Mouse (Mus musculus) heart, postnatal 10 days (tissue): ENCODE data around the gene Ap1s3. TPM values are rescaled to one million over a fixed set of nuclear protein-coding genes. Genes with fewer than 3 reads are reported as not detected.

ENCODE experiments used
- DNase-seq, 2 experiments: peaks; one replicate each; pipeline ENCODE4 v3.0.0; 2021
- intact Hi-C: fragments of 180-260 bp; cut with DNase I; formaldehyde crosslinking; loops from one replicate; pipeline ENCODE4 v1.15.1; 2025
- total RNA-seq, 2 experiments: library from RNA; stranded (reverse); gene quantifications; 2 replicates each; pipeline ENCODE4 v1.2.3; 2021

Gene Ap1s3
- 1 to 10 TPM in 1 of 2 experiments, under 1 TPM in 1; 0.87 to 1.1 TPM for total RNA-seq

DNA sequence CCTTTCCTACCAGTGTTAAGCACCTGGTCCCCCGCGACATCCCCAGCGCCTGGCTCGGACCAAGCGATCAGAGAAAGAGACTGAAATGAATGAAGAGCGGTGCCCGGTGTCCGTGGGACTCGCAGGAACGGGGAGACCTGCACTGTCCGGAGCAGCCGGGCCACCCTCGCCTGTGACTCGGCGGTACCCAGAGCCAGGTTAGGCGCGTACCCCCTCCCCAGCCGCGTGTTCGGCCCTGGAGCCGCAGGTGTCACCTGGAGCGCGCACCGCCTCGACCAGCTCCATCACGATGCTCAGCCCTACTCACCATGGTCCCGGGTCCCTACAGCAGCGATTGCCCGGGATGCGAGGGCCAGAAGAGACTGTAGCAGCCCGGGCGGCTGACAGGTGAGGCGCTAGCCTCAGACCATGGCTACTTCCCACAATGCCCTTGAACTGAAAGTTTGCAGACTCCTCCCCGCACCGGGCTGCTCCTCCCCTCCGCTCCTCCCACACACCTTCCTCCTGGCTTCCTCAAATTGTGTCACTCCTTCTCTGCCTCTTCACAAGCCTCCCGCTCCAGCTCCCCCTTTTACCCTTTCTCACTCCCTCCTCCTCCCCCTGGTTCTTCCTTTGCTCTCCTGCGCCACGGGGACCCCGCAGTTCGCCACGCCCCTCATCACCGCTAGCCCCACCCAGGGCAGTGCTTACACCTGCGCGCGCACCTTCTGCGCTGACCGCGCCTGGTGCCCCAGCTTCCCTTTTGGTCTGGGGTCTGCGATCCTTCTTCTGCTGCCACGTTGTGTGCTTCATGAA is at the start of gene Ap1s3:
Gene Ap1s3 (minus strand): TSS at position 430 of the 795 bp plus-strand sequence.
- intact Hi-C loops: no loop called here
- DNase-seq: peak; percentile 7 to 32

DNA sequence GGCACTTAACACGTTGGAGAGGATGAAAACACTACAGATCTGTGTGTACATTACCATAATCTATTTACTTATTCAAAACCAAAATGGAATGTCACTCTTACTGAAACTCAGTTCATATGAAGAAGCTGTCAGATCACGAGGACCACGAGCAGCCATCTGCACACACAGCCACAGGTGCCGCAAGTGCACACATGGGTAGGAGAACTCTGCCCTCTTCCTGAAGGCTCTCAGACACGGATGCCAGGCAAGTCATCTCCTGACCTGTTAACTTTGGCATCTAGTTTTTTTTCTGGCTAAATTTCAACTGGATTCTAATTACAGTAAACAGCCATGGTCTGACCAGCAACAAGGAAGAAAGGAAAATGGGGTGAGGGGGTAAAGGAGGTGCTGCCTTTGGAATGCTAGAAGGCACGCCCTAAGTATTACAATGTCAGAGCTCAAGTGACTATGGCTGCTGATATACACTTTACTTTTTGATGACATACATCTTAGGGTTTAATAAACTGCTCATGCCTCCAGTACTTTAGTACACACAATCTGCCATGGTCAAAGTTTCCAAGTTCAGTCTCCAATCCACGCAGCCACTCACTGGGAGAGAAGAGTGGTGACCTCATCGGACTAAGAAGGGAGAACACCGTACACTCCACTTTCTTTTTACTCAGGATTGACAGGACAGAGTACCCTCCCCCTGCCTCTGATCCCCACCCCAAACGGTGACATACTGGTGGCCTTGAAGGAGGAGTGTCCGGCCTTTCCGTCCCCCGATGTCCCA is 42.6 kb upstream of the Ap1s3 start:
- no peak for DNase-seq
- intact Hi-C loops: loop anchor here (5.0 kb wide), 1 partner anchor 48 kb away; no protein-coding TSS in a partner anchor

DNA sequence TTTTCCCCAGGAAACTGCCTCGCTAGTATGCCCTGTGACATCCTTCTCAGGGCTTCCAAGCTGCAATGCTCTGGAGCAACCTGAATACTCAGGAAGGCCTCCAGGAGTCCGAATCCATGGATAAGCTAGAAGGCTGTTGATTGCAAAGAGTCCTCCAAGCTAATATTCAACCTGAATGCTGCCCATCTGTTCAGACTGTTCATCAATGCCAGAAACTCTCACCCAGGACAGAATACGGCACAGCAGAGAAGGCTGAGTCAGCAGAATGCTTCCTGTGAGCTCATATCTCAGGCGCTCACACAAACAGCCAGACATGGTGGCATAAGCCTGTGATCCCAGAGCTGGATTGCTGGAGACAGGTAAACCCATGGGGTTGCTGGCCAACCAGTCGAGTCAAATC is 41.3 kb upstream of the Ap1s3 start:
- DNase-seq: no peak
- intact Hi-C loops: loop anchor here (5.0 kb wide), 1 partner anchor 49 kb away; no protein-coding TSS in a partner anchor

DNA sequence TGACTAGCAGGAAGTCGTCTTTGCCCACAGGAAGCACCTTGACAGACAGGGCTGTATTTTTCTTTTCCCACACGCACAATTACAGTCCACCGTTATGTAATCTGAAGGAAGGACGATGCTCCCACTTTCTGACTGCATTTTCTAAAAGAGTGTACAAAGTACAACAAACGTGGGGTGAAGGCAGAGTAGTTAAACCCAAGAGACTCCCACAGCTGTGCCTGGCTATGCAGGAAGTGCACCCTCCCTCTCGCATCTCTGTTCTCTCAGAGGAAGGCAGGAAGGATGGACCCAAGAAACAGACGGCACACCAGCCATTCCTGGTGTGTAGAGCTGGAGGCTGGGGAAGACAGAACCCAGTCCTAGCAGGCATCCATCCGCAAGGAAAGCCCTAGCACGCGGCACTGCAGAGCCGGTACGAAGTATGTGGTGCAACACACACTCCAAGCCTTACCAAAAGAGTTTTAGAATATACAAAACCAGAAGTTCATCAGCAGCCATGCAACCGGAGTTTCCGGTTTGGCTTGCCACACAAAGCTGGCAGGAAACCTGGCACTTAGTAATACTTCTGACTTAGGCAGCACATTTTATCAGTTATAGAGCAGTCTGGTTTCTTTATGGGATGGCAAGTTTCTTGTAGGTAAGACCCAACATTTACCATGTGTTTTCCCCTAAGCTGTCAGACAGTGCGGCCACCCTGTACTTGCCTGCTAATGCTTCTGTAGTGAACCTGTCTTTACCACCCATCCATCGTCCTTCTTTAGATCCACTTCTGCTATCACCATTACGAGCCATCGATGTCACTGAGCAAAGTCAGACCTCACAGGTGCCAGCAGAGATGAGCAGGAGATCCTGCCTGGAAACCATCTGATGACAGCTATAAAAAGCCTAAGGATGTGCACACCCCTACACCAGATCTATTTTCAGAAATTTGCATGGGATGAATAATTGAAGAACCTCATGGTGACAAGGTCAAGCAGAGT is 39.7 kb upstream of the Ap1s3 start:
- DNase-seq: peak; percentile 18 to 22
- intact Hi-C loops: loop anchor here (5.0 kb wide), 1 partner anchor 51 kb away; no protein-coding TSS in a partner anchor

DNA sequence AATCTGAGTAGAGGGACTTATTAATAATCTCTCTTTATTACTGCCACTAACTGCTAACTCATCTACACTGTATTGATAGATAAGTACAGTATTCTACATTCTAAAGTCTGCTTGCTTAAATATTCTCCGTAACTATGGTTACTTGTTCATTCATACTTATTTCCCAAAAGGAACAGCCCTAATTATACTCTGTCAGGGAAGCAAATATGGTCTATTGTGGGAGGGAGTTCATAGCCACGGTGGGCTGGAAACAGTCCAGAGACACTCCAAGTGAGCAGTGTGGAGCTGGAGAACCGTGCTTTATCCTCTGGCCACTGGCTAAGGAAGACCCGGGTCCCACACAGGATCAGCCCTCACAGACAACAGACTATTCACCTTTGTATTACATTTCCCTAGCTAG is 38.9 kb upstream of the Ap1s3 start:
- no peak for DNase-seq
- intact Hi-C loops: loop anchor here (5.0 kb wide), 1 partner anchor 52 kb away; no protein-coding TSS in a partner anchor

DNA sequence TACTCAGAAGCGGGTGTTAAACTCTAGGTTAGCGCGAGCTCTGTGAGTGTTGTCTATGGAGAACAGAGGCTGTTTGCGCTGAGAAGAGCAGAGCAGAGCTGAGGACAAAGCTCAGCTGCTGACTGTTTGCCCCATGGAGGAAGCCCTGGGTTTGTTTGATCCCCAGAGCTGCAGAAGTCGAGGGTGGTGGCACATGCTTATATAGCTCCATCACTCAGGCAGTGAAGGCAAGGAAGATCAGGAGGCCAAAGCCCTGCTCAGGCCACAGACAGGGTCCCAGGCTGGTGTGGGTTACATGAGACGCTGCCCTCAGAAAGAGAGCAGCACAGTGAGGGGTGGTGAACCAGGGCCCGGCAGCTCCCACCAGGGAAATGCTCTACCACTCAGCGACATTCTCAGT is 38.4 kb upstream of the Ap1s3 start:
- DNase-seq: no peak
- intact Hi-C loops: loop anchor here (5.0 kb wide), 1 partner anchor 52 kb away; no protein-coding TSS in a partner anchor

DNA sequence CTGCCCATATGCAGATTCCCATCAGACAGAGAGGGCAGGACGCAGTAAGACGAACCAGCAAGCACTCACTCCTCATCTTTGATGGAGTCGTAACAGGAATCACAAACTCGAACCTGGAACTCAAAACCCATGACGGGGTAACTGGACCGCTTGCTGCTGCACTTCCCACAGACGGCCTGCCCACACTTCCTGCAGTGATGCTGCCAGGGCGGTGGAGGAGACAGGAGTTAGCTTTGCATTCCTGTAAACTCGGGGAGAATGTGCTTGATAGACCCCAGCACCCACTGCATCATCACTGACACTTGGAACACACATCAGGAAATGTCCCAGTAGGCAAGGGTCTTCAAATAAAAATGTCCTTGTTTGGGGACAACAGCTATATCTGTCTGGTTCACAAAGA is 35.6 kb upstream of the Ap1s3 start:
- intact Hi-C loops: no loop called here
- DNase-seq: no peak

DNA sequence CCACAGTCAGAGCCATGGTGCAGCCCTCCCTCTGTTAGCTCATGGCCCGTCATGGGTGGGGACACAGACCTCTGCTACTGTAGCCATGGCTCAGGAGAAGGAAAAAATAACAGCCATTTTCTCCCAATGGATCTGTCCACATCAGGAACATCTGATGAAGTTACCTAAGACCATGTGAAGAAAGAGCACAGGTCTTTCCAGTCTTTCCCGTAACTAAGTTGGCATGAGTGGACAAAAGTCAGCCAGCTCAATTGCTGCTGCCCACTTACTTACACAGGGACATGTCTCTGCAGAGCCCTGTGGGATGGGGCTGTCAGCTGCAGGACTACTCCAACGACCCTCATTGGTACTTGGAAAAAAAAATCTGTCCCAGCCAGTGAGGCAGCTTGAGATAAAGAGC is 34.9 kb upstream of the Ap1s3 start:
- intact Hi-C loops: no loop called here
- no peak for DNase-seq

DNA sequence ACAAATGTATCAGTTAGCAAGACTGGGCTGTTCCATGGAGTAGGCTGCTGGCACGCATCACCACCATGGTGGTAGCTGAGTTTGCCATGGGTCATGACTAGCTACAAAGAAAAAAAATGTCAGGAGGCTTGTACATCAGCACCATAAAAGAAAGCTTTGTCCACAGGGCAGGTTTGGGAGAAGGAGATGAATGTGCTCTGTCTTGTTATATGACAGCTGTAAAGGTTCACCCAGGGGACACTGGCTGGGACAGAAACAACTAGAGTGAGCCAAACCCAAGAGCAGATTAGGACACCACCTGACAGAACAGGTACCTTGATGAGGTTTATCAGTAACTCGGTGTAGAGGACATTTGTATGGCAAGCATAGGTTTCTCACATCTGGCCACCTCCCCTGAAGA is 32.9 kb upstream of the Ap1s3 start:
- DNase-seq: no peak
- intact Hi-C loops: no loop called here

DNA sequence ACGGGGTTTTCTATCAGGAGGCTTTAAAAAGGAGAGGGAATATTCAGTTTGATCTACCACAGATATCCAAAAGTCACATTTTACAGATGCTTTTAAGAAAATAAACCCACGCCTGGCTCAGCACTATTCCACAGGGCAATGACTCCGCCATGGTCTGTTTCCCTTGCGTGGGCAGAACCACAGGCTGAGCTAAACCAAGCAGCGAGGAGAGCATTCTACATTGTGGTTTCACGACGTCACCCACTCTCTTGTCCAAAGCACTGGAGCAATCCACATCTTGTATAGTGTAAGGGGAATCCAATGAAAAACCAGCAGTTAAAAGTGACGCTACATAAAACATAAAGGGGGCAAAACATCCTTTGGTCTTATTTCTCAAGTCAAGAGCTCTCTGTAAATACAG is 31.7 kb upstream of the Ap1s3 start:
- no peak for DNase-seq
- intact Hi-C loops: no loop called here

DNA sequence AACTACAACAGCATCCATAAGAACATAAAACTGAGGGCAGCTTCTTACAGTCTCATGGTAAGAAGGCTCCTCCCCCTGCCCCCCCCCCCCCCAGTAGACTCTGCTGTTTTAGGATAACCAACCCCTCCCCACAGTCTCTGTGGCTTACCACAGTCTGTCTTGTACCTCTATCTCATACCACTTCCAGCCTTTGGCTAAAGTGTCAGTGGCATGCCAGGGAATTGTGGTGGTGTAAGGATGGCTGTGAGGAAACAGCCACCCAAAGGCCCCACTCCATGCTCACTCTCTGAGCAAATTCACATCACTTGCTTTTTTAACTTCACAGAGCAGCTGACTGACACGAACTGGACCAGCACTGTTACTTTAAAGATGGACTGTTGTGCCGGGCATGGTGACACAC is 26.7 kb upstream of the Ap1s3 start:
- intact Hi-C loops: no loop called here
- DNase-seq: no peak

DNA sequence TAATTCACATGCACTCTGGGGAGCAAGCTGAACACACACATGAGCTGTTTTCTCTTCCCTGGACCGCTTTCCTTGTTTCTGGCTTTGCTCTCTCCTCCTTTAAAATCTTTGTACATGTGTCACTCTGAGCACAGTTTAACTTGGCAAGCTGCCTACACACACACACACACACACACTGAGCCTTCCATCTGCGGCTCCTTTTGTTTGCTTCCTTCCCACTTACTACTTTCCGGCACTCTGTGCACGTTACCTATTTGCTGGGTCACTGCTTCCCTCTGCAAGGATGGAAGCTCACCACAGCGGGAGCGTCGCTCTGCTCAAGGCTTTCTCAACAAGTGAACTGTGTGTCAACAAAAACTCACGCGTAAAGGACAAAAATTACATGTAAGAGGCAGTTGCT is 25.6 kb upstream of the Ap1s3 start:
- peak; percentile 14 to 38 for DNase-seq
- intact Hi-C loops: no loop called here

DNA sequence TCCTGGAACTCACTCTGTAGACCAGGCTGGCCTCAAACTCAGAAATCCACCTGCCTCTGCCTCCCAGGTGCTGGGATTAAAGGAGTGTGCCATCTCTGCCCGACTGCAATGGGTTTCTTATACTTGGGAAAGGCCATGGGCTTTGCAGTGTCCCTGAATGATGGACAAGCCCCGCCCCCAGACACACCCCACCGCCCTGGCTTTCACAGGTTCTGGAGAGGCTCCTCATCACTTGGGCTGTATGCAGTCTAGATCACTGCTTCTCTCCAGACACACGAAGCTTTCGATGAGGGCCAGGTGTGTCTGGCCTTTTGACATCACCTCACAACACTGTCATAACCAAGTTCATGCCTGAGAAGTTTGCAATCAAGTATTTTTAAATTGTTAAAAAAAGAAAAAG is 25.2 kb upstream of the Ap1s3 start:
- intact Hi-C loops: no loop called here
- no peak for DNase-seq

DNA sequence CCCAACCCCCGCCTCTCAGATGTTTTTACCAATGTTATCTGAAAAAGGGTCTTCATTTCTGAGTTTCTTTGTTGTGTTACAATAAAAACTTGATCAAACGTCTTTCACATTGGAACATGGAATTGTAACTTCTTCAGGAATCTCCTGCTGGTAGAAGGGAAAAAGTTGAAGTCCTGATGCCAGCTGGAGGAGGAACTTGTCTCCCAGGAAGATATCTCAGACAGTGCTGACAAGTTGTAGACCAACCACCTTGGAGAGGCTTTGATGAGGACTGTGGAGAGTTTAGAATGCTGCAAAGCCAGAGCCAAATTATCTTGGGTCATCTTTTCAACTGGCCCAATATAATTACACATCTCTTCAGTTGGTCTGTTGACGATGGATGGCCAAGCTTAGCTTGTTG is 20.7 kb upstream of the Ap1s3 start:
- DNase-seq: no peak
- intact Hi-C loops: no loop called here

DNA sequence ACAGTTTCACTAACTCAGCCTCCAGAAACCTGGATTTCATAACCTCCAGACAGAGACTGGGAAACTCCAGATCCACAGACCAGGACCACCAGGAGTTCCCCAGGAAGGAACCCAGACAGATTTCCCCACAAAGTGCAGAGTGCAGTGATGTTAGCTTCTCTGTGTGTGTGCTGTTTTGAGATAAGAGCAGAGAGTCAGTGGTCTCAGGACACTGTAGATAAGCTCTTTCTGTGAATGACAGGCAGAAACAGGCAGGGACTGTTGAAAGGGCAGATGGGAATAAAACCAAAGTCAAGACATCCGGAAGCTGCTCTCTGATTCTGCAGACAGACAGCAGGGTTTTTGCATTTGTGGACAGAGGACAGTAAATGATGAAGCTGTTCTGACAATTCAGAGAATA is 15.5 kb upstream of the Ap1s3 start:
- intact Hi-C loops: no loop called here
- no peak for DNase-seq

DNA sequence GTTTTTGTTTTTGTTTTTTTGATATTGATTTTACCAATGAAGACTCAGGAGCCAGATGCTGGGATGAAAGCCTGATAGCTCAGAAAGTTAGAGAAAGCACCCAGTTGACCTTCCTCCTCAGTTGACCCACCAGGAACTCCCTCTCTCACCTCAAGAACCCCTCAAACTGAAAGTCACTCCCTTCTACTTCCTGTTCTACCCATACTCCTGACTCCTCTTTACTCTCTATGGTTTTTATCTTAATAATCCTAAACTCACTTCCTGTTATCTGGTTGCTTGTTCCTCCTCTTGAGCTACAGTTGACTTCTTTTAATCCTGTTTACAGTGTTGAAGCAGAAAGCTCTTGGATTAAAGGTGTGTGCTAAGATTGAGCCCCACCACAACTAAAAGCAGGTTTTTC is 12.3 kb upstream of the Ap1s3 start:
- intact Hi-C loops: loop anchor here (5.0 kb wide), 1 partner anchor 57 kb away; no protein-coding TSS in a partner anchor
- no peak for DNase-seq

DNA sequence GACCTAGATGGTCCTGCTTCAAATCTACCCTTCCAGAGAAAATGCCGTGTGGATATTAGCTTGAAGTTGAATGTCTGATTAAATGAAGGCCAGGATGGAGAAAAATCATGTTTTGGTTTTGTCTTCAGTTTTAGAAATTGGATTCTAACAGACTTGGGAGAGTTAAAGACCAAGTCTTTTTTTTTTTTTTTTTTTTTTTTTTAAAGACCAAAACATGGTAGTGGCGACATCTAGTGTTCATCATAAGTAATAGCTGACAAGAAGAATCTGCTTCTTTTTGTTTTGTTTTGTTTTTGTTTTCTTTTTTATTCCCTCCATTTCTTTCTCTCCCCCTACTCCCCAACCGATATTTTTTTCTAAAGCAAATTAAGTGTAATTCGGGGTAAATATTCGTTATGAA is 11.2 kb upstream of the Ap1s3 start:
- intact Hi-C loops: loop anchor here (1.0 to 5.0 kb wide), 2 partner anchors 56 to 959 kb away; no protein-coding TSS in a partner anchor
- peak in 1 of 2 experiments; percentile 14 for DNase-seq

DNA sequence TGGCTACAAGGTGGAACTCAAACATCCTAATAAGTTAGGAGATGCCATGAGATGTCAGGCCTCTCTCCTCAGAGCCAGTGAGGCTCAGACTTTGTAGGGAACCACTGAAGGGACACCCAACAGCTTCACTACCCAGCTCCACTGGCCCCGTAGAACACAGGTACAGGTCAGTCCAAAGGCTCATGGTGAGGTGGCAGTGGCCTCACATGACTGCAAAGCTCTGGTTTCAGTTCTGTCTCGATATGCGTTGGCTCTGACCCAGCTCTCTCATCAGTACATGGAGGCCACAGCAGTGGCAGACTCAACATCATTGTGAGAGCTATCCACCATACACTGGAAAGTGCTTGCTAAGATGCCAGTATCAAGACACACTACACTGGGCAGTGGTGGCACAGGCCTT is 9.0 kb upstream of the Ap1s3 start:
- intact Hi-C loops: loop anchor here (5.0 kb wide), 1 partner anchor 53 kb away; no protein-coding TSS in a partner anchor
- no peak for DNase-seq

DNA sequence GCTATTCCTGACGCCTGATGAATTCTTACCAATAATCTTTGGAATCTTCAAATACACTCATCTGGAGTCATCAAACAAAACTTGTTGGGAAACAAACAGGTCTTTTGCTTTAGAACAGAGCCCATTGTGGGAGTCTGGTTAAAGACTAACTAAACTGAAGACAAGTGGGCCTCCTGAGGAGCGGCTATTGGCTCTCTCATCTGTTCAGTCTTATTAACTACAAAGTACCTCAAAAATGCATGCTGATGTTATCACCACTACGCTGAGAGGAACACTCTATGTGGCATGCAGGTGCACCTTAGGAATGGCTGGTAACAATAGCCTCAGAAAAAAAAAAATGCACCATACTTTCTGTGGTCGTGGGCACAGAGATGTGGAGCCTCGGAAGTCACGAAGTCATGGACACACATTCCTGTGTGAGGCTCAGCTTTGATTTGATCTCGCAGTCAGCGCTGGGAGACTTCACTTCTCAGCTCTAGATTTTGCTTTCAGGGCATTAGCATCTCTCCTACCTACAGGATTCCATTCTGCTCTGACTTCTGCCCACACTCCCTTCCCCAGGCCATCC is 6.4 kb upstream of the Ap1s3 start:
- DNase-seq: no peak
- intact Hi-C loops: no loop called here

DNA sequence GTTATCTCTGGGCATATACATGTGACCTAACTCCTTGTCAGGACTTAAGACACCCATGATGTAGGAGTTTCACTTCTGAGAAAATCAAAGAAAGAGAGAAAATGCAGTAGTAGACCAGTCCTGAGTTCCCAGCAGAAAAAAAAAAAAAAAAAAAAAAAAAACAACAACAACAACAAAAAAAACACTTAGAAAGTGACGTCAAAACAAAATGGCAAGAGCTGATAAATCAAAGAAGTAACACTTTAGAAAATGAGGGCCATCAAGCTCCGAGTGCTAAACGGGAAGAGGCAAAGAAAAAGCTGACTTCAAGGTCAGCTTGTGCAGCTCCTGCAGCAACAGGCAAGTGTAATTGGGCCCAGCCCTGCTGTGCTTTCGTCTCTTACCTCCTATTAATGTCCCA is 3.9 kb upstream of the Ap1s3 start:
- DNase-seq: no peak
- intact Hi-C loops: no loop called here
